Mouse (Mus musculus) layer of hippocampus, adult 9-10 months (tissue): ENCODE data around the gene Syne2.

ENCODE experiments used
- DNase-seq: peaks from one replicate; pipeline ENCODE4 v3.0.0; 2022; ENCODE audit warnings: low spot score

Syne2 gene

DNA sequence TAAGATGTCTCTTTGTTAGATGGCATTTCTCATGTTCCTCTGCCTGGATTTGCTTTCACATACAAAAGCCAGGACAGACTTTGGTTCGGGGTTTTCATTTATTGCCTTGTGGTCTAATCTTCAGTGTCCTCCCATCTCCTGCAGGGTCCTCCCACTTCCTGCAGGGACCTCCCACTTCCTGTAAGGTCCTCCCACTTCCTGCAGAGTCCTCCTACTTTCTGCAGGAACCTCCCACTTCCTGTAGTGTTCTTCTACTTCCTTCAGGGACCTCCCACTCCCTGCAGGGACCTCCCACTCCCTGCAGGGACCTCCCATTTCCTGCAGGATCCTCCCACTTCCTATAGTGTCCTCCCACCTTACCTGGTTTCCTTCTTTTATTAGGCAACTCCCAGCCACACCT is 109.7 kb downstream of the Syne2 start:
- no peak for DNase-seq

DNA sequence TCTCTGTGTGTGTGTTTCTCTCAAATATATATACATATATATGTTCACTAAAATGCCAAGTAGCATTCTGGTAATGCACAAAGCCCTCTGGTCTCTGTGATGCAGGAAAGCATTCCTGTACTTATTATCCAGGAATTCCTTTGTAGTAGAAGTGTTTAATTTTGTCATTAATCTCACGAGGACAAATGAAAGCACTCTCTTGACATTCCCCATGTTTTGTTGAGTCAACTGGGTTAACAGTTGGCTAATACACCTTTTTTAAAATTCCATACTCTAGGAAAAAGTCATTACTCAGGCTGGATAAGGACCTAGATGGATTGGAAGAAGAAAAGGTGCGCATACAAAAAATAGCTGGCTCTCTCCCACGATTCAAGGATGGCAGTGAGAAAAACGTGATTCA is 115.6 kb downstream of the Syne2 start:
- no peak for DNase-seq

DNA sequence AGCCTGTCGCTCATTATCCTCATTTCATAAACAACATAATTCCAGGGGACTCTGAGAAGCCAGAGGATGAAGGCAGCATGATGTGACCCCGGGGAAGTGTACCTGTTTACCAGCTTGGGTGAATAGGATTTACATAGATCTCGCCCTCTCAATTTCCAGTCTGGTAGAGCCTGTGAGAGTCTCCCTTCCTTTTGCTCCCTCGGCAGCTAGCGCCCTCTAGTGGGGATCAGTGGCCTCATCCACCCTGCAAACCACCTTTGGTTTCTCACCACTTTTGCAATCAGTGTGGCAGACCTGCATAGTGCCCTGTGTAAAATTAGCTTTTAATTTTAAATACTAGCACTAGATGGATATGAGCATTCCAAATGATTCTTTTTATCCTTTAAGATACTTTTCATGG is 133.4 kb downstream of the Syne2 start:
- DNase-seq, result no peak

DNA sequence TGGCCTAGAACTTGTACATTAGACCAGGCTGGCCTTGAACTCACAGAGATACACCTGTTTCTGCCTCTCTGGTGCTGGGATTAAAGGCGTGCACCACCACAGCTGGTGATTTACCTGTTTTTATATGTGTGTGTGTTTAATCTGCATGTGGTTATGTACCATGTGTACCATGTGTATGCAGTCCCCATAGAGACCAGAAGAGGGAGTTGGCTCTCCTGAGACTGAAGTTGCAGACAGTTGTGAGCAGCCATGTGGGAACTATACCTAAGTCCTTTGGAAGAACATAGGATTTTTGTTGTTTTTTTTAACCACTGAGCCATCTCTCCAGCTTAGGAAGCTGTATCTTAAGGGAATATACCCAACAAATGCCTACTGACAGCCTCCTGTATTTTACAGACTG is 134.1 kb downstream of the Syne2 start:
- DNase-seq, result no peak

DNA sequence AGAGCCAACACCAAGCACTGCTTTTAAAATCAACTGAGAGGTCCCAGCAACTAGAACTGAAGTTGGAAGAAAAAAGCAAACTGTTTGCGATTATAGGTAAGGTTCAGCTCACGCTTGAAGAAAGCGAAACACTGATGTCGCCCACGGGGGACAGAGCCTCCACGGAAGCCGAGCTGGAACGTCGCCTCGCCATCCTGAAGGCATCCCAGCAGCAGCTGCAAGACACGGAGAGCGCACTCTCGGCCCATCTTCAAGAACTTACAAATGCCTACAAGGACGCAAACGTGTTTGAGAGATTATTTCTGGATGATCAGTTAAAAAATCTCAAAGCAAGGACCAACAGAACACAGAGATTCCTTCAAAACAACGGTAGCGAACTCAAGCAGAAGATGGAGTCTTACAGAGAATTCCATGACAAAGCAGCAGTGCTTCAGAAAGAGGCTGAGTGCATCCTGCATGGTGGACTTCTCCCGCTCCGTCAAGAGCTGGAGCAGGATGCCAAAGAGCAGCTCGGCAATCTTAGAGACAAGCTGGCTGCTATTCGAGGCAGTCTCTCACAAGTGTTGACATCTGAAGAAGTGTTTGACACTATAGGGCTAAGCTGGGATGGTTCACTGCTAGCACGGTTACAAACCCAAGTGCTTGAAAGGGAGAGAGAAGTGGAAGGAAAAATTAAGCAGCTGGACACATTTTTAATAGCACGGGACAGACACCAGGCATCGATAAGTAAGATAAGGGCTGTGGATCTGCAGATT is 148.7 kb downstream of the Syne2 start:
- DNase-seq, result no peak

DNA sequence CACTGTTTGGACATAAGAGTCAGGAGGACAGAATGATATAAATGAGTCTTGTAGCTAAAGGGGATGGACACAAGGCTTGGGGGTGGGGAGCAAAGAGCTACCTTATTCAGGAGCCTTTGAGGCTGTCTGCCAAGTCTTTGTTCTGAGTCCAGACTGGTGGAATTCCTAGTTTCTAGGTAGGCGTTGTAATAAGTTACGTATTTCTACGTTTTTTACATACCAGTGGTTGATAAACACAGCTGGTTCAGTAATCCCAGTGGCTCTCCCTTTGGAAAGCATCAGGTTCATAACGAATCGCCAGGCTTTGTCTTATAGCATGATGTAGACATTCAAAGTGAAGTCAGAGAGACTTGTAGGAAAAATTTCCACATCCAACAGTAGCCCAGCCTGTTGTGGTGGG is 161.1 kb downstream of the Syne2 start:
- DNase-seq, result no peak

DNA sequence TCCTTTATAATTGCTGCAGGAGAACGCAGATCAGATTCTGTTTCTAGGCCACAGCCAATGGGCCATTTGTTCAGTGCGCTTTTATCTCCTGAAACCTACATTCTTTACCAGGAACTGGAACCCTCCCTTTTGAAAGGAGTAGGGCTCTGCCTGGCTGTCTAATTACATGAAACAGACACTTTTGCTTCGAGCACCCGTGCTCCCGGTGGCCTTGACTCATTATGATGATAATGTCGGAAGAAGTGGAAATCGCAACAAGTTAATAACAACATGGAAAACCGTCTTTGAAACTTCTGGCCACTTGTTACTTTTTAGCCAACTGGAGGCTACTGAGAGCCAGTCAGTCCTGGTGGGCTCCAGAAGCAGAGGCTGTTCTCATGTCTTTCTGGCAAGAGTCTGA is 165.4 kb downstream of the Syne2 start:
- no peak for DNase-seq

DNA sequence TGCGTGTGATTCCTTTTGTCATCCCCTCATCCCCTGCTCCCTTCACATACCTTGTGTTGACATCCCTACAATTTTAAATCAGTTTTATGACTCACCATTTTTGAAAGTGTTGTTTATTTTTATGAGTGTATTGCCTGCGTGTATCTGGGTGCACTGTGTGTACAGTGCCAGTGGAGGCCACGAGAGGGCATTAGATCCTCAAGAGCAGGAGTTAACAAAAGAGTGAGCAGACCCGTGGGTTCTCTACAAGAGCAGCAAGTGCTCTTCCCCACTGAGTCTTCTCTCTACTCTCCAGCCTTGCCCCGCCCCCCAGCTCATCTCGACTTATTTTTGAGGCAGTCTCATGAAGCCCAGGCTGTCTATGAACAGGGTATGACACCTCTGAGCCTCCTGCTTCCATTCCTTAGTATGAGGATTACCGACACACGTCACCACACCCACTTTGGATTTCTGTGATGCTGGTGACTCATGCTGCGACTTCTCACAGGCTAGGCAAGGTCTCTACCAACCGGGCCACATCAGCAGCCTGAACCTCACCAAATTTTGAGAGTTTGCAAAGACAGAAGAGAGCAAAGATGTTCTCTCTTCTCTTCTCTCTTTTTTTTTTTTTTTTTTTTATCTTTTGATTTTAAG is 174.4 kb downstream of the Syne2 start:
- no peak for DNase-seq

DNA sequence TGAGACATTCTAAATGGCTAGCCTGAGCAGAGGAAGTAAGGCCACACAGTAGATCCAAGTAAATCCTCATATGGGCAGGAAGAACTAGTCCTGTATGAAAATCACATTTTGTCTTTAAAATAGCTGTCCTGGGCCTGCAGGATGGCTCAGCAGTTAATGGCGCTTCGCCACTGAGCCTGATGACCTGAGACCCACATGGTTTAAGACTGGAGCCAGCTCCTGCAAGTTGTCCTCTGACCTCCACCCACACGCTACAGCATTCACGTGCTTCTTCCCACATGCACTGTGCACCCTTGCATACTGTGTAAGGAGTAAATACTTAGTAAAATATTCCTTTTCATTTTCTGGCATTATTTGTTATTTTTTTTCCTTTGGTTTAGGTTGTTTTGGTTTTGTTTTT is 175.0 kb downstream of the Syne2 start:
- no peak for DNase-seq

DNA sequence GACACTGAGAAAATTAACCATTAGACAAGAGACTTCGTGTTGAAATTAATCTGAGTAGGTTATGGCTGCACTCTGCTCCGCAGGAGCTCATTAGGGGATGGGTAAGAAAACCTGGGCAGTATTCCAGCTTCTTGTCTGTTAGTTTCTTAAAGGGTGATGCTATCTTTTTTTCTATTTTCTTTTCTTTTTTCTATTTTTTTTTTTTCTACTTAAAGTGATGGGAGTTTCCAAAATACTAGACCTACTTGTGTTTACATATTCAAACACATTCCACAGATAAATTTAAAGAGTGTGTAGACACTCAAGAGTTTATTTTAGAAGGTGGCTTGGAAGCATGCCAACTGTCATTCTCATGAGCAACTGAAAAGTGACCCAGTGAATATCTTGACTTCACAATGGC is 177.2 kb downstream of the Syne2 start:
- DNase-seq, result no peak

DNA sequence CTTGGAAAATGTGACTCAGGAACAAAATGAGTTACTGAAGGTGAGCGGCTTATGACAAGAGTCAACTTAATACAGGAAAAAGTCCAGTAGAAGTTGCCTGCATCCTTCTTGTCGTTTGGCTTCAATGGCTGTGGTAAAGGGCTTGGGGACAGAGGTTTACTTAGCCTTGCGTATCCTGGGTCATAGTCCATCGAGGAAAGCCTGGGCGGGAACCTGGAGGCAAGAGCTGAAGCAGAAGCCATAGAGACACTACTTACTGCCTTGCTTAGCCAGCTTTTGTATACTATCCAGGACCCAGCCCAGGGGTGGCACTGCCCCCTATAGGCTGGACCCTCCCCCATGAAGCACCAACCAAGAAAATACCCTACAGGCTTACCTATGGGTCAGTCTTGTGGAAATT is 179.6 kb downstream of the Syne2 start:
- DNase-seq, result no peak

DNA sequence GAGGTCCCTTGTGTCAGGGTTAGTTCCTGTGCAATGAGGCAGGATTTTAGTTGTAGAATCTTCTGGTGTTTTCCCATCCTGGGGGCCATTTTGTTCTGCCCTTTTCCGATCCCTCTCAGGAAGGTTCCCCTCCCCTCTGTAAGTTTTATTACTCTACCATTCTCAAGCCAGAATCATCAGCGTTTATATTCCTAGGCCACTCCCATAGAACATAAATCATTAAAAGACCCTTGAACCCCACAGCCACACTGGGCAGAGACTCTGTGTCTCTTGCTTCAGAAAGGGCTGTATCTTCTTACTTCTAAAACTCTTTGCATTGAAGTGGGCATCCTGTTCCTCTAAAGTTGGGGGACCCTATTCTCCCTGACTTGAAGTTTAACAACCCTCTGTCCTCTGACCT is 180.5 kb downstream of the Syne2 start:
- DNase-seq, result no peak

DNA sequence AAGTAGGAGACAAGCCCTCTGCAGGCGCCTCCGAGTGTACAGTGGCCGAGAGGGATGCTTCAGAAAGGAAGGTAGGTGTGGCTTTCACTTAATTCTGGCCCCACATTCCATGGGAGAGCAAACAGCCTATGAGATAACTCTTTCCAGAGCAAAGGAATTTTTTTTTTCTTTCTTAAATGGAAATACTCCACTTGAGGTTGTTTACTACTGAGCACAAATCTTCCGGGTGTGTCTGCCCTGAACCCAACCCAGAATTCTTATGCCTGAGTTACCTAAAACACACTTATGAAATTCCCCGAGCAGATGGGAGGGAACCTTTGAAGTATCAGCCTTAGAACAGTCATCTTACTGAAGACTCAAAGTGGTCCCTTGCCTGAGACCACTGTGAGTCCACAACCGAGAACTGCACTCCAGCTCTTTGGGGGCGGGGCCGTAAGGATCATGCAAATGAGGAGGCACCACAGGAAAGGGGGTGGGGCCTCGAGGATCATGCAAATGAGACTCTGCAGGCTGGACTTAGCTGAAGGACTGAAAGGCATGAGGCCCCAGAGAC is 186.8 kb downstream of the Syne2 start:
- no peak for DNase-seq

DNA sequence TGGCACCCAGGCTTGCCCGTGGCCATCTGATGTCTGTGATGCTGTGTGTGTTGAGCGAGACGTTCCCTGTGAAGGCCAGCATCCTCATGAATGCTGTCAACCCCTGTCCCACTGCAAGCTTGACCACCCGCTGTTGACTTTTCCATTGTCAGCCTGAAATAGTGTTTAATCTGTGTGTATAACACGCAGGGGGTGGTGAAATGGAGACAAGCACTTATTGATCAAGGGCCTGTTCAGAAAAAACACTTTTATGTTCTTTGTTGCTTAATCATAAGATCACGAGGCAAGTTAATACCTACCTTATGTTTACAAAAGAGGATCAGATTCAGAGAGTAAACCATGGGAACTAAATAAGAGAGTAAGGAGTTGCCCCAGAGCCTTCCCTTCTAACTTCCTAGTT is 191.1 kb downstream of the Syne2 start:
- no peak for DNase-seq

DNA sequence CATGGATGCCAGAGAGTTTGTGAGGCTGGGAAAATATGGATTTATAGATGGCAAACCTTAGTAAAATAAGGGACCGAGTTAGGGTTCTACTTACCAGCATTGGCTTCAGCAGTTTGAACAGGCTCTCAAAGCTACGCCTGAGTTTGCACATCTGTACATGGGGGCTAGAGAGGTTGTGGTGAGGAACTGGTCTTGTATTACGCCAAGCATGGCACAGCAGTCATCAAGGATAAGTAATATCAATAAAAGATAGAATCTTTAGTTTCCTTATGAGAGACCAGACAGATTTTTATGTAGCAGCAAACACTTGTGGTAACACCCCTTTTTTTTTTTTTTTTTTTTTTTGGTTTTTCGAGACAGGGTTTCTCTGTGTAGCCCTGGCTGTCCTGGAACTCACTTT is 194.9 kb downstream of the Syne2 start:
- DNase-seq, result no peak

DNA sequence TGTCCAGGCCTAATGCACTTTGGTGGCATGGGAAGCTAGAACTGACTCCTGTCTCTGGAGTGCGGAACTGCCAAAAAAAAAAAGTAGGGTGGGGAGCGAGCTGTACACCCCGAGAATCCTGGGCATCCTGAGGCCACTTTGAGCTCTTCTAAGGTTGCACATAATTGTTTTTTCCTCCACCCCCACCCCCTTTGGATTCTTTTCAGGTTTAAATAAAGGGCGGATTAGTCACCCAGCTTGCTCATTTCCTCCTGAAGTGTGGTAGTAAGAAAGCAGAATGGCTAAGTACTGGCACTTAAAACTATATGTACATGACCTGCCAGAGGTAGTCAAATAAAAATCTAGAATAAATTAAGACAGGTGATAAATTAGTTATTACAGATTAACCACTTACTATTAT is 195.5 kb downstream of the Syne2 start:
- DNase-seq, result no peak

DNA sequence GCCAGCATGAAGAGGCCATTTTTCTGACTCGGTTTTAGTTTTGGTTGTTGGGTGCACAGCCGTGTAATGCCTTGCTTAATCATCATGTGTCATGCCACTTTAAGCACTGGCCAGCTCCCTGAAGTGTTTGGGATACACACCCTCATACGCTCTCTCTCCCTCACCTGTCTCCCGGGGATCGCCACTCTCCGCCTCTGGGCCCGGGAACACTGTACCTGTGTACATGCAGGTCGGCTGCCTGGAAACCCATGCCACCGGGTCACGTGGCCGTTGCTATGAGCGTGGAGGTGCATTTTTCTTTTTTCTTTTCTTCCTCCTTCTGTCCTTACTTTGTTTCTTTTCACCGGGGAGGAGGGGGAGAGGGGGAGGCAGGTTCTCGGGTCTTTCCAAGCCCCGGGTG is 197.1 kb downstream of the Syne2 start:
- DNase-seq, result no peak

DNA sequence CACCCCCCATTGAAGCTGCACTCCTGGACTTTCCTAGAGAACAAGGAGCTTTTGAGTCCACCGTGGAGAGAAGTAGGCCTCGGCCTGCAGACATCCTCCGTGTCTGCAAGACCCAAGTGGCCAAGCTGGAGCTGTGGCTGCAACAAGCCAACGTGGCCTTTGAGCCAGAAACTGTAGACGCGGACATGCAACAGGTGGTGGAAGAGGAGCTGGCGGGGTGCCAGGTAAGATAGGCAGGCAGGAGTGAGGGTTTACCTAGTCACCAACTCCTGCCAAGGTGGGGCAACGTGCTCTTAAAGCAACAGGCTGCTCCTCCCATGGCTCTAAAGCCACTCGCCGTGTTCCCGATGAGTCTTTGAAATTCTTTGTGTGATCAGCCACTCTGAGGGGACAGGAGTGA is 197.6 kb downstream of the Syne2 start:
- no peak for DNase-seq

DNA sequence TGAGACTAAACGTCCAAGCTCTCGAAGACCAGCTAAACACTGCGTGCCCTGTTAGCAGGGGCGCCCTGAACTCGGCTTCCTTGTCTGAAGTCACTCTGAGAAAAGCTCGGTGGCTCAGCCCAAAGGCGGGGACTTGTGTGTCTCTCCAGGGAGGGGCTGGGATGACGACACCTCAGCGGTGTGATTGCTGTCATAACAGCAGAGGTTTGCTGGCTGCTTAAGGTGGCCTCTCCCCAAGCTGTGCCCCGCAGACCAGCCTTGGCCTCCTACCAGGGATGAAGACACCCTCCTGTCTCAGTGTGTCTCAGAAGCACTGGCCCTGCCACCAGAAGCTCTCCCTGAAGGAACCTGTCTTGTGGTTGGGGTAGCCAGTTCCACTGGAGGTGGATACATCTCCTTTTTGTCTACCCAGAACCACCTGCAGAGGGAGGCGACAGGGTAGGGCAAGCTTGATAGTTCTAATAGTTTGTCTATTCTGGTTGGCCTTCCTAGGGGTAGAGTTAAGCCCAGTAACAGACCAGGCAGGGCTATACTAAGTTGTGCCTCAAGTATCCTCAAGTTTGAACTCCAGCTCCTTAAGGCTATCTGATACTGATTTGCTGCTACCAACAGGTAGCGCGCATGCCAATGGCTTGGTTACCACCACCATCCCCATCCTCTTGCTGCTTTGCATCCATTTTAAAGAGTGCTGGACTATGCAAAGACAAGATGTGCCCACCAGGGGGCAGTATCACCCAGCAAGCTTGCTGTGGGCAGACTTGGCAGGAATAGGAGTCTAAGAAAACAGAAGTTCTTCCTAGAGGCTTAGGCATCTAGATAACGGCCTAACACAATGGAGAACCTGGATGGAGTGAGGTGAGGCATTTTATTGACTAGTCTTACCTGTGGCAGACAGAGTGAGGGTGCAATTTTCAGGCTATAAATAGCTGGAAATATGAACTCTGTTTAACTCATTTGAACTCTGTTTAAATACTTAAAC is 198.5 kb downstream of the Syne2 start:
- peak; percentile 18 for DNase-seq

DNA sequence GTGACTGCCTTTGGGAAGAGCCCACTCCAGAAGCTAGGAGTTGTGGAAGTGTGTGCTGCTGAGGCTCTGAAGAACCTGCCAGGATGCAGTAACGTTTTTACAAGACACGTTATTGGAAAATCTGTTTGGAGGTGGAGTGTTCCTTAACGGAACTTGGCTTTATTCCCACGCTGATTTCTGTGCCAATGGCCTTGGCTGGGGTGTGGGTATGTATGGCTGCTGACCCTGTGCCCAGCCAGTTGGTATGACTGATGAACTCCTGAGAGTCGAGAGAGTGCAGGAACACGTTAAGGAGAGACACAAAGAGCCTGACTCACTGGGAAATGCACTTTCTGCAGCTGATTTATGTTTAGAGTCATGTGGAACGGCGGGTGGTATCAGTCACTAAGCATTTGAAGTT is 200.7 kb downstream of the Syne2 start:
- no peak for DNase-seq

DNA sequence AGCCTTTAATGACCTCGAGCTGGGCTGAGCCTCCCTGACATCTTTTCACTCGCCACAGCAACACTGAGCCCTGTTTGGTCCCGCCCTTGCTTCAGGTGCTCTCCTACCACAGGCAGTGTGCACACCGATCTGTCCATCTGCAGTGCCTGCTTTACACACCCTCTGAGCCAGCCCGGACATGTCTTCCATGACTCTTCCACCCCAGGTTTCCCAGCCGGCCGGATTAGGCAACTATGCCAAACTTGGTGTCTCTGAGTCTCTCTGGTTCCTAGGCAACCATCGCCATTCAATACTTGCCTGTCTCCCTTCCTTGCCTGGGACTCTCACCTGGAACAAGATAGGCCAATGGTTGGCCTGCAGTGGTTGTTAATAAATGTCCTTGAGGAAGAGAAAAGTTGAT is 224.4 kb downstream of the Syne2 start:
- DNase-seq, result no peak

DNA sequence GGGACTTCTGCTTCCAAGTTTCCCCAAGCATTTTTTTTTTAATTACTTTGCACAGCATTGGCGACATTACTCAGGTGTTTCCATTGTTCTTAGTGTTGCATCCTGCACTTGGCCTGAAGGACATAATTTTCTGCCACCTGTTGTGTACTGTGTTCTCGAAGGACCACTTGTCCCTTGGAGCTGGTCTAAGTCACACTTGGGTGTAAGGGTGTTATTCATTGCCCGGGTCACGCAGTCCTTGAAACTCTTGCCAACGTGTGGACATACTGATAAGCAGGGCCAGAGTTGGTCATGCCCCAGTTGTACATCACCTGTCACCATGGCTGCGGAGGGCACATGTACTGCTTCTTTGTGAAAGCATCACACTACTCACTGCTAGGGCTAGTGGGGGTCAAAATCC is 228.6 kb downstream of the Syne2 start:
- DNase-seq, result no peak

DNA sequence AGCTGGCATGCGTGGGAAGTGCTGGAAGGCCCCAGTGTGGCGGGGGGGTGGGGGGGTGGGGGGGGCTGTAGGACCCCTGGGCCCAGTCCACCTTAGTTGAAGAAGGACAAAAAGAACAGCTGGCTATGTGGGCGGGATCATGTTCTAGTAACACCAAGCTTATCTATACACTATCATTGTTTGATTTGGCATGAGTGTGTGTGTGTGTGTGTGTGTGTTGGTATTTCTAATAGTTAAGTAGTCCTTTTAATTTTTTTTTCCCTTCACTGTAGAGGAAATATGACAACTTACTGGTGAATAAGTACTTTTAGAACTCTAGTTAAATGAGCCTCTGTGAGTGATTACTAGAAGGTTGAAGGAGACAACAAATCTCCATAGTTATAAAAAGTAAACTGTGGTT is 230.0 kb downstream of the Syne2 start:
- DNase-seq, result no peak
